Mouse (Mus musculus): Measurements from ENCODE around the gene Adap1.

Gene Adap1

DNA sequence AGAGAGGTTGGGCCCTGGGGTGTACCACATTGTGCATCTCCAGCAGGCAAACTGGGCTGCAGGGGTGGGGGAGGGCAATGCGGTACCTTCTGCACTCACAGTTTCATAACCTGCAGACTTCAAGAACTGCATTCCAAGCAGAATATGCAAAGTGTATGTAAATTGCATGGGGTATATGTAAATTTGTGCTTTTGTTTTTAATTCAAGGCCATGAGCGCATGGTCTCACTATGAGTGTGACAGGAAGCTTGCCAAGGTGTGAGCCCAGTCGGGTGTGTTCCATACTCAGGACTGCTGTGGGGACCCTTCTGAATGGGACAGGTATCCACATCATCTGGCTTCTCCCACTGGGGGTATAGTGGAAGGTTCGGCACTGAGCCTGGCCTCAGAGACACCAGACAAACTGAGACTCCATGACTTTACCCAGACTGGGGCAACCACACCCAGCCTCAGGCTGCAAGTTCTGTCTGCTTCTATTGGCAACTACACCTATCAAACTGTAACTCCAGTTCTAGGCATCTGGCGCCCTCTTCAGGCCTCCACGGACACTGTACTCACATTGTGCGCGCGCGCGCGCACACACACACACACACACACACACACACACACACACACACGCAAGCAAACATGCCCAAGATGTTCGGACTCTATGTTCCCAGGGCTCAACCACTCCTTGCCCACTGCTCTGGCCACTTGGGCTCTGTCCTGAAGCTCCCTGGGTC lies 41.8 kb downstream of the Adap1 start:
- no peak for DNase-seq

DNA sequence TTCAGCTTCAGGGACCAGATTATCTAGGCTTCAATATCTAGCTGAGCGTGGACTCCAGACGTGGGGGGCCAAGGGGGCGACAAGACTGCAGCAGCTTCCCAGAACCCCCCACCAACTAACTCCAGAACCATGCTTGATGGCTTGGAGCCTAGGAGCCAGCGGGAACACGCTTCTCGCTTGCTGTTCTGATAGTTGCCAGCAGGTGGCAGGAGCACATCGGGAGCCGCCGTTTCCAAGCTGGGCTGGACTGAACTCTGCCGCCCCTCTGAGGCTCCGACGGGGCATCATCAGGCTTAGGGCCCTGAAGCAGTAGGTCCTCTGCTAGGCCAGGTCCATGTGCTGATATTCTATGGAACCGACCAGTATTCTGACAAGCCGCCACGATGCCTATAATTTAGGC lies 43.2 kb downstream of the Adap1 start:
- DNase-seq = peak; percentile 90

DNA sequence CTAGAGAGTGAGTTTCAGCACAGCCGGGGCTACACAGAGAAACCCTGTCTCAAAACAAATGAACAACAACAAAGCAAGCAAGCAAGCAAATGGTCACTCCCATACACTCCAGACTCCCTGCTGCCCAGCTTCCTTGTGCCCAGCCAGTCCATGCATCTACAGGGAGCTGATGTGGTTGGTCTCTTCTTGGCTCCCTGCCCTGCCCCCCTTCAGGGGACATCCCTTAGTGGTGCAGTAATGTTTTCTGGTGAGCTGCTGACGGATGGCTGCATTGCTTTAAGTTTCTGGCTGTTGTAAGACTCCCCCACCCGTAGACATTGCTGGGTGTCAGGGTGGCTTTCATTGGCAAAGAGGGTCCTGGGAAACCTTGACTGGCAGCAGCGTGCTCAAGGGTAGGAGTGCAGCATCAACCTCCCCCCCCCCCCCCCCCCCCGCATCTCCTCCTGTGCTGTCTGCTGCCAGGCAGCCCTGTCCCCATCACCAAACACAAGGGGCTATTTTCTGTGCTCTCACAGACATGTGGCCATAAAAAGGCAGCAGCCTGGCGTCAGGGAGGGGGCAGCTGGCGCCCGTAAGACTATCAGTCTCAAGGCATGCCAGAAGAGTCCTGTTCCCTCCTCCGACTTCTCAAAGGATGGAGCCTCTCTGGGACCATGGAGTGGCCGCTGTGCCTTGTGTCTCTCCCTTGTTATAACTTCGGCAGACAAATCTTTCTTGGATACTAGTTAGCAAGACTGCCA lies 43.9 kb downstream of the Adap1 start:
- DNase-seq = no peak

- peak; percentile 72 for DNase-seq
These were observed 48.1 kb downstream of the Adap1 start for GRCm38 (mm10) chr5:139277287-139277686.

- no peak for DNase-seq
These were observed 53.3 kb downstream of the Adap1 start for GRCm38 (mm10) chr5:139271994-139272554.

DNA sequence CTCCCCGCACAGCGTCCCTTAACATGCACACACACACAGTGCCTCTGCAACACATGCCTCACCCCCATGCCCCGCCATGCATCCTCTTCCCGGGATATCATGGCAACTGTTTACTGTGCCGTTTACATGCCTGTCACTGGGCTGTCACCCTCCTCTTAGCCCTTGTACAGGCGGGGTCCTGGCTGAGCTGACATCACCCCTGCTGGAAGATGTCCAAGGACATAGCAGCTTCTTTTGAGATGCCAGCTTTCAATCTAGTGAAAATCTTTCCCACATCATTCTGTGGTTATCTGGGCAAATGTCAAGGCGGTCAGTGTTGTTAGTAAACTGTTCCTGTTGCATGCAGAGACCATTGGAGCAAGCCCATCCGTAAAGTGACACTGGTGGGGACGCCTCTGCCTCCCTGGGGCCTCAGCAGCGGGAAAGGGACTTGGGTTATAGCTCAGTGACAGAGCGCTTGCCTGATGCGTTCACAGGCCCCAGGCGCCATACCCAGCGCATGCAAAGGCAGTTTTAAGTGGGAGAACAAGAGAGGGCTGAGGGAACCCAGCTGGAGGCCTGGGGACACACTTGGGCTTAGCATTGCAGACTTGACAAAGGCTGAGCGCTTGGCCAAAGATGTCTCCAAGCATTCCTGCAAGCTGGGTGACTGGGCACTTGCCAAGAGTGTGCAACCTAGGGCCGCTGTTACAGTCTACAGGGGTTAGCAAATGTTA lies 54.5 kb downstream of the Adap1 start:
- DNase-seq = no peak

DNA sequence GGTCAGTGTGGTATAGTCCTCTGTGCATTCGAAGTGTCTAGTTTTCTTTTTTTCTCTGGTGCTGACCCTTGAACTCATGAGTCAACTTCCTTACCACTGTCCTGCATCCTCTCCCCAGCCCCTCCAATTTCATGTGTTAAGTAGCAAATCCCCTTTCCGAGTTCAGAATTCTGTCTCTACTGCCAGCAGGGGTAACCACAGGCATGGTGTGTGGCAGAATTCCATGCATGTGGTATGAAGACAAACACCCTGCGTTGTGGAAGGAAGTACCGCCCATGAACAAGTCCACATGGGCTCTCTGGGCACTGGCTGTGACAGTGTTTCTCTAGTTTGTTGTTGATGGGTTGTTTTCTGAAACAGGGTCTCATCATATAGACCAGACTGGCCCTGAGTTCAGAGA lies 57.8 kb downstream of the Adap1 start:
- DNase-seq = no peak

DNA sequence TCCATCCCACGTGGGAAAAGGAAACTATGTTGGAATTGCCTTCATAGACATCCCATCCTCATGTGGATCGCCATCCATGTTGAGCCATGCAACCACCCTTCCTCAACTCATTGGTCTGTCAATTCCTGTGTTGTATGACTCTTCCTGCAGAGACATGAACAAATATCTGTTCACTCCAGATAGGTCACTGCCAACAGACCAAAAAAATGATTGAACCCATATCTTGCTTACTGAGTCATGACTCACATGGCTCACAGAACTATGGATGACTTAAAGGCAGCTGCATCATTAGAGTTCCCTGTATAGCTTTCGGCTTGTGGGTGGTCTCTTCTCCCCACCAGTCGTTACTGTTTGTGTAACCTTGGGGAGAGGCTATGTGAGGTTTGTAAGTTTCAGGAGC lies 64.0 kb downstream of the Adap1 start:
- no peak for DNase-seq

GRCm38 (mm10) chr5:139259853-139260252 lies 65.6 kb downstream of the Adap1 start:
- no peak for DNase-seq

DNA sequence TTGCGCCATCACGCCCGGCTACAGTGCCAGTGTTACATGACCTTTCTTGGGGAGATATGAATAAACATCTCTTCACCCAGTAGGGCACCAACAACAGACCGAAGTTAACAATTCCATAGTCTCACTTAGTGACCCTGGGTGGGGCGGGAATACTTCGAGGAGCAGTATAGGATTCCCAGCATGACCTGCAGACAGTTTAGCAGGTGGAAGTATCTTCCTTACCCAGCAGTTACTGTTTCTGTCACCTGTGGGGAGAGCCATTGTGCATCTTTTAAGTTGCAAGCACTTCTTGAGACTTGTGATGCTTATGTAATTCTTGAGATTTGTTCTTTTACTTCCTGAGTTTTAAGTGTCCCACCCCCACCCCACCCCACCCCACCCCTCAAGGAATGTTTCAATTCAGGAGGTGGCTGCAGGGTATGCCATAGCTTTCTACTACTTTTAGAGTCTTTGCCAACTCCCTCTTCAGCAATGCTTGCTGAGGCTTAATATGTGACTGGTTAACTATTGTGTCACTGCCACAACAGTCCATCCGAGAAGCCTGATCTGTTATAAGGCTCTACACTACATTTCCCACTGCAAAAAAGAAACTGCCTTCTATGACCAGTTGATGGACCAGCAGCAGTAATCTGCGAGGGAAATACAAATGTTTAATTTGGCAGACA lies 66.9 kb downstream of the Adap1 start:
- no peak for DNase-seq

DNA sequence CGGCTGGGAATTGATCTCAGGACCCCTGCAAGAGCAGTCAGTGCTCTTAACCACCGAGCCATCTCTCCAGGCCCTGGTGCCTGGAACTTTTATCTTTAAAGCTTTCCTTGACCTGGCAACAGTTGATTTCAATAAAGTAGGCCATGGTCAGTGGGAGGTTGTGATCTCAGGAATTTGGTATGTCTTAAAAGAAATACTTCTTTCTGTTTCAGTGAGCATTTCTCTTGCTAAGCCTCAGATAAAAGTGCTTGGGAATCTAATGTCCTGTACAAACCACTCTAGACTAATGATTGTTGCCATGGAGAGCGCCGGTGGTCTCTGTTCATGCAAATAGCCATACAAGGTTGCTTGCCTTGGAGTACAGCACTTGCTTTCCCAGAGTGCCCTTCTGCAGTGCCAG lies 67.6 kb downstream of the Adap1 start:
- DNase-seq = no peak

GRCm38 (mm10) chr5:139257265-139257664 lies 68.2 kb downstream of the Adap1 start:
- DNase-seq = no peak

GRCm38 (mm10) chr5:139256211-139256765 lies 69.1 kb downstream of the Adap1 start:
- DNase-seq = no peak

DNA sequence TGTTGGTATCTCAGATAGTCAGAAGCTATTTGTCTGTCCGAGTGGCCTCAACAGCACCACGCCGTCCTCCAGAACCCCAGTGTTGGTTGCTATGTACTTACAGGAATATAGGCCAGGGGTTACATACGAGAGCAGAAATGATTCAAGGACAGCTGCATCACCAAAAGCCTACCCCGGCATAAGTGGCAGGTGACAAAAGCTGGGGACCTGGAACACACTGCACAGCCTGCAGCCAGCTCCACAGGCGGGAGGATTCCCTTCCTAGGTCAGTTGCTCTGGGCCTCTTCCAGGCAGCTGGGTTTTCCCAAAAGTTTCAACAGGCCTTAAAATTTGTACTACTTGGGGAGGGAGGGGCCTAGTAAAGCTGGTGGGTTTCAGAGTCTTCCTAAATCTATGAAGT lies 69.6 kb downstream of the Adap1 start:
- DNase-seq = no peak

DNA sequence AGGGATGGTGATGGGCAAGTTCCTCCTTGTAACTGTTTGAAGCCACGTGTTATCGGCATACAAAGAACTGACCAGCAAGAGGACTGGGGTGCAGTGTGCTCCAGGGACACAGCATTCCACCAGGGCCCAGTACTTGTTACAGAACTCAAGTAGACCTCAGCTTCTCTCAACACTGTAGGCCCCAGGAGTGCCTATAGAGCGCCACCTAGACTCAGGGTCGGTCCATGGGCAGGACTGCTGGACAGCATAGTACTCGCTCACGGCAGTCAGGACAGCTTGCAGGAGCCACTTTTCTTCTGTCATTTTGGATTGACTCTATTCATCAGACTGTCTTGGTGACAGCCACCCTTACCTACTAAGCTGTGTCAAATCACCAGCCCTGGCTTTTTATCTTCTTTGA lies 70.5 kb downstream of the Adap1 start:
- no peak for DNase-seq

DNA sequence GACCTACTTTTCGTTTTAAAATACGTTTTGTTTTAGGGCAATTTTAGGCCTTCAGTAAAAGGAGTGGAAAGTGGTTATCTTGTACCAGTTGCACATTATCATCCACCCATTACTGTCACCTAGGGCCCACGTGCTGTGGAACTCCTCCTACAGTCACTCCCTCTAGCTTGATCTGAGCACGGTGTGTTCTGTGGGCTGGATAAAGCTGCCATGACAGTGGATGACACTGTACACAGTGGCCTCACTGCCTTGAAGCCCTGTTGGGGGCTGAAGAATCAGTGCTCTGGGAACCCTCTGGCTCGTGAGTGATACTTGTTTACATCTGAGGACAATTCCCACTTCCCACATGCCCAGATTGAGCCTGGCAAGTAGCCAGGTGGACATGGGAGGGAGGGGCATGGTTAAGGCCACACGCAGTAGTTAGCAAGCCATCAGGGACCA lies 72.1 kb downstream of the Adap1 start:
- no peak for DNase-seq

- DNase-seq = no peak
These were observed 72.5 kb downstream of the Adap1 start for GRCm38 (mm10) chr5:139252910-139253245.

DNA sequence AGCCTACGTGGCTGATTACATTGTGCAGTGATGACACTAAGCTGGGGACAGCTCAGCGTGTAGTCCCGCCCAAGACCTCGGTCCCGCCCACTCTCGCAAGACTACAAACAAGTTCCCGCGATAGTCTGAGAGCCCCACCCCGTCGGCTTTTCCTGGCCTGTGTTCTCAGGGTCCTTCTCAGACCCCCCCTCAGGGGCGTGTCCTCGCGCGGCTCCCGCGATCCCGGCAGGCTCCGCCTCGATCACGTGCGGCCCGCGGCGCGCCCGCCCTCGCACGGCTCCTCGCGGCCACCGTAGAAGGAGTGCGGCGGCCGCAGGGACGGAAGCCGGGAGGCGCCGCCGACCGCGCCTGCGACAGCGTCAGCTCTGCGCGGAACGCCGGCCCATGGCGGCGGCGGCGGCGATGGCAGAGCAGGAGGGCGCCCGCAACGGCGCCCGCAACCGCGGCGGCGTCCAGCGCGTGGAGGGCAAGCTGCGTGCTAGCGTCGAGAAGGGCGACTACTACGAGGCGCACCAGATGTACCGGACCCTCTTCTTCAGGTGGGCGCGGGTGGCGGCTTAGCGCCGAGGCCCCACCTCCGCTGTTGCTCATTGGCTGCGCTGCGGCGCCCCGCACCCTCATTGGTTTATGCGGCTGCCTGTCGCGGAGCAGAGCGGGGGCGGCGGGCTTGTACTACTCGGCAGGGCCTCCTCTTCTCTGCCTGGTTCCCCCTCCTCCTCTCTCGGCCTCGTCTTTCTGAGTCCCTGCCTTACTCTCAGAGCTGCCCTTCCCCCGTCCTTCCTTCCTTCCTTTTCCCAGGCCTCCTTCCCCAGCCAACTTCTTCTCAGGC lies 73.1 kb downstream of the Adap1 start, which contains the start of gene Get4:
TSS of gene Get4 (plus strand) at position 244 of the 829 bp plus-strand sequence.
- peak; percentile 98 for DNase-seq

GRCm38 (mm10) chr5:139251736-139252080 lies 73.7 kb downstream of the Adap1 start:
- DNase-seq = no peak

DNA sequence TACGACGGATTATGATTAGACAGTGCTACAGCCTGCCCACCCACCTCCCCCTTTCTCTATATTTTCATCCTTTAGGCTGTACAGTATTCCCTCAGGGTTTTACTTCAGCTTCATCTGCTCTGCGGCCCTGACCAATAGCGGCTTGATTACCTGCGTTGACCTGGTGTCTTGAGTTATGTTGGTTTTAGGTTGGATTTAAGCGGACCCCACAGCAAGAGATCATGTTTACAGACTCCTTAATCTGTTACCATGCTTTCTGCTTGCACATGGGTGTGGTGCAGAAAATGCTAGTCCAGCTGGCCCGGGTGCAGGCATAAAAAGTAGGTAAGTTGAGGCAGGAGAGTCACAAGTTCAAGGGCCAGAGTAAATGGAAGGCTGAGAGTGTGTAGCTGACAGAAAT lies 74.1 kb downstream of the Adap1 start:
- DNase-seq = no peak

DNA sequence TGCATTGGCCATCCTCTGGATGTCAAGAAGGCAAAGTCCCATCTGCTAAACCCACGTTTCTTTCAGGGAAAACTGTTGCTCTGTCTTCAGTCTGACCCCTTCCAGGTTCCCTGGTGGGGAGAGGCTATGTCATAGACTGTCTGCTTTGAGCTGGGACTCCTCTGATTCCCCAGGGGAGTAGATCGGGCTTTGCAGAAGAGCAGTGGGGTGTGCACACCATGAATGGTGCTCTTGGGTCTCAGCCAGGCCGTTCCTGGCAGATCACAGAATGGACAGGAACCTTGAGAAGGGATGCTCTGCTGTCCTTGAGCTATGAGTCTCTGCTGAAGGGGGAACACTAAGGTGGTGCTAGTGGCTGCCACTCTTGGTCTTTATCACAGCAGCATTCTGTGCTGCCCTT lies 76.6 kb downstream of the Adap1 start:
- no peak for DNase-seq

DNA sequence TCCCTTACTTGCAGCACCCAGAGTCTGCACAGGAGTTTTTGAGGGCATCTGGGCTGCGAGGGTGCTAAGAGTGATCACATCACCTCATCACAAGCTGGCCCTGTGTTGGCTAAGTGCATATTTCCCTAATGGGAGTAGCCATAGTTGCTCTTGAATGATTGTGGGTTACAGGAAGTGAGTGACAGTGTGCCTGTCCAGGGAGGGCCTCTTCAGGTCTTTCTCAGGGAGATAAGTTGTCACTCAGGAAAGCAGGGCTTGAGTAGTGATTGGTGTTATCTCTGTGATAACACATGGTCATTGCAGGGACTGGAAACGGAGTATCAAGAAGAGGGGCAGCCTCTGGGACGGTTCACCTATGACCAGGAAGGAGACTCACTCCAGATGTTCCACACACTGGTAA lies 77.7 kb downstream of the Adap1 start:
- no peak for DNase-seq
